Mouse (Mus musculus) lung, postnatal 0 days (tissue): ENCODE measurements around the gene Rassf1.

Experiments
- CTCF ChIP-seq: IDR thresholded peaks from 2 replicates; pipeline ENCODE4 v1.5.1; 2016; ENCODE audit warnings: antibody characterized with exemption, mild to moderate bottlenecking
- EP300 ChIP-seq: IDR thresholded peaks from 2 replicates; pipeline ENCODE4 v1.6.1; 2016; ENCODE audit warnings: antibody characterized with exemption, mild to moderate bottlenecking, control low read depth

- TF ChIP-seq CTCF, result no peak
- TF ChIP-seq EP300, result no peak
These were observed 6.6 kb upstream of the Rassf1 start for GRCm38 (mm10) chr9:107544729-107545128.
